Mouse (Mus musculus) kidney, postnatal 0 days (tissue): Measurements from ENCODE around the gene Mier3. TPM values are rescaled to one million over a fixed set of nuclear protein-coding genes. Genes with fewer than 3 reads are reported as not detected.

Experiments used
- ATAC-seq: fragments of 200-750 bp; cut with Nextera tagmentation; replicated peaks from 2 replicates; pipeline ENCODE4 v1.8.0; 2017; ENCODE audit warnings: low read depth, moderate number of reproducible peaks, moderate TSS enrichment, moderate library complexity; ENCODE audit not compliant: low FRiP score
- DNase-seq: peaks from one replicate; pipeline ENCODE4 v3.0.0-alpha.2; 2016; ENCODE audit warnings: low spot score
- H3K27ac ChIP-seq: fragments of 300-500 bp; sonication (generic); 2 replicates; pipeline ENCODE4 v1.5.1; 2014; ENCODE audit warnings: mild to moderate bottlenecking
- H3K27me3 ChIP-seq: fragments of 300-500 bp; sonication (generic); 2 replicates; pipeline ENCODE4 v1.6.1; 2014; ENCODE audit warnings: low read length, mixed read lengths; ENCODE audit not compliant: insufficient read depth
- H3K36me3 ChIP-seq: fragments of 300-500 bp; sonication (generic); 2 replicates; pipeline ENCODE4 v1.6.1; 2014; ENCODE audit warnings: low read length, mixed read lengths; ENCODE audit not compliant: insufficient read depth
- H3K4me1 ChIP-seq: fragments of 300-500 bp; sonication (generic); replicated peaks from 2 replicates; pipeline ENCODE4 v1.6.1; 2014; ENCODE audit warnings: antibody characterized with exemption, low read length, mixed read lengths; ENCODE audit not compliant: insufficient read depth
- H3K4me2 ChIP-seq: fragments of 300-500 bp; sonication (generic); 2 replicates; pipeline ENCODE4 v1.6.1; 2014; ENCODE audit warnings: mild to moderate bottlenecking, low read length, moderate library complexity, mixed read lengths
- H3K4me3 ChIP-seq: fragments of 300-500 bp; sonication (generic); replicated peaks from 2 replicates; pipeline ENCODE4 v1.5.1; 2014; ENCODE audit warnings: low read depth, low read length
- H3K9ac ChIP-seq: fragments of 300-500 bp; sonication (generic); 2 replicates; pipeline ENCODE4 v1.6.1; 2014; ENCODE audit warnings: low read depth, low read length
- H3K9me3 ChIP-seq: fragments of 300-500 bp; sonication (generic); replicated peaks from 2 replicates; pipeline ENCODE4 v1.6.1; 2016; ENCODE audit warnings: low read length, inconsistent platforms, mixed read lengths
- CTCF ChIP-seq: IDR thresholded peaks from 2 replicates; pipeline ENCODE4 v1.5.1; 2016; ENCODE audit warnings: antibody characterized with exemption, low read depth, mild to moderate bottlenecking, moderate library complexity
- WGBS: fragments of 180-500 bp; shearing (Covaris S2); extraction: QIAGEN DNeasy Blood & Tissue Kit; methylation state at CpG from one replicate; pipeline ENCODE4 v1.1.7; 2014; 5-methylcytosine and 5-hydroxymethylcytosine counted together
- polyA plus RNA-seq: library from polyadenylated mRNA; unstranded; fragments of >200 nt; fragmentation: Nextera tagmentation; extraction: Ambion mirVana; gene quantifications from 2 replicates; pipeline ENCODE4 v1.2.1, GENCODE M21; 2015

Mier3 gene
- polyA plus RNA-seq, 1 experiment from 2014 or later = 14.8 TPM

DNA sequence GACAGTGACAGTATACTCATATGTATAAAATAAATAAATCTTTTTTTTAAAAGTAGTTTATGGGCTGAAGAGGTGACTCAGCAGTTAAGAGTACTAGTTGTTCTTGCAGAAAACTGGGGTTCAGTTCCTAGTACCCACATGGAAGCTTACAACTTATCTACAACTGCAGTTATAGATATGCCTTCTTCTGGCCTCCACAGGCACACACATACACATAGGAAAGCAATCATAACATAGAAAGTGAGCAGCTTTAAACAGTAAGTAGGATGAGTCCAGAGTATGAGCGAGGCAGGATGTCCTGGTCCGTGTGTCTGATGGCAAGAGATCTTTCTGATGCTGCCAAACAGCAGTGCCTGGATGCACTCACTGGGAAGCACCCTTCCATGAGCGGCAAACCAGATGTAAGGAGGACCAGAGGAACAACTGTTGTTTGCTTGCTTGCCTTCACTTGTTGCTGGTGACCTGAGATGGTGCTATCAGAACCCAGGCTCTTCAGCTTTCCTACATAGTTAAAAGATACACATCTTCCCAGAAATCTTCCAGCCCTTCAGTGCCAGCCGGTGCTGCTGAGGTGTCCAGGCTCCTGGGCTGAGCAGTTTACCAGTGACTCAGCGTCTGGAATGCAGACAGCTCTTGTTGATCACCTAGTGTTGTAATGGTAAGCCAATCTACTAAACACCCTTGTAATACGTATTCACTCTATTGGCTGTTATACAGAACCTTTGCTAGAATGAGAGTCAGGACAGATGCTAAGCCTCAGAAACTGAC is 63.6 kb downstream of the Mier3 start:
- WGBS = 72% methylated on average over 6 of the region's 6 CpGs
- no peak for DNase-seq
- Histone ChIP-seq H3K27ac (no peak overlapping the region), H3K27me3 (no peaks in the 10 kb centered on the region), H3K4me1 (no peaks in the 10 kb centered on the region), H3K4me3 (no peak overlapping the region), H3K9ac (no peak overlapping the region), H3K4me2 (no peak overlapping the region), H3K36me3 (peaks cover 16% of the 10 kb centered on the region), H3K9me3 (no peaks in the 10 kb centered on the region)
- no peak for TF ChIP-seq CTCF
- no peak for ATAC-seq

DNA sequence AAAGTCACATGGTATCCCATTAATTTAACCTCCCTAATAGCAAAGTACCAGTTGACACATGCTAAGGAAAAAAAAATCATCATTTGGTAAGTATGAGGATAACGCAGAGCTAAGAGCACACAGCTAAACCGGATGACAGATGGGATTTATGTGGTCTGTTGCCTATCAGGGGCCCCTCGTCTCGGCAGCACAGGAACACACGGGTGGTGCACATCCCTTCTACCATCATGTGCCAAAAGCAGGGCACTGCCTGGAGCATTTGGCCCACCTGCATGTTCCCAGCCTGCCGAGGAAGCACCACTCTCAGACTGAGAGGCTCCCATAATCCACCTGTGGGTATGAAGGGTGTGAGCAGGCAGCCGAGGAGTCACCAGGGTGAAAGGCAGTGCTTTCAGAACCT is 64.4 kb downstream of the Mier3 start:
- H3K27me3 ChIP-seq = no peaks in the 10 kb centered on the region
- H3K9me3 ChIP-seq = no peaks in the 10 kb centered on the region
- WGBS = 58% methylated on average over 7 of the region's 7 CpGs
- H3K36me3 ChIP-seq = peaks cover 23% of the 10 kb centered on the region
- H3K4me2 ChIP-seq = no peak overlapping the region
- TF ChIP-seq CTCF = no peak
- 0 out of 2 replicates have a peak, but pooled peaks have one; percentile 36 for ATAC-seq
- no peak overlapping the region for H3K9ac ChIP-seq
- H3K4me1 ChIP-seq = no peaks in the 10 kb centered on the region
- no peak overlapping the region for H3K27ac ChIP-seq
- DNase-seq = no peak
- no peak overlapping the region for H3K4me3 ChIP-seq

DNA sequence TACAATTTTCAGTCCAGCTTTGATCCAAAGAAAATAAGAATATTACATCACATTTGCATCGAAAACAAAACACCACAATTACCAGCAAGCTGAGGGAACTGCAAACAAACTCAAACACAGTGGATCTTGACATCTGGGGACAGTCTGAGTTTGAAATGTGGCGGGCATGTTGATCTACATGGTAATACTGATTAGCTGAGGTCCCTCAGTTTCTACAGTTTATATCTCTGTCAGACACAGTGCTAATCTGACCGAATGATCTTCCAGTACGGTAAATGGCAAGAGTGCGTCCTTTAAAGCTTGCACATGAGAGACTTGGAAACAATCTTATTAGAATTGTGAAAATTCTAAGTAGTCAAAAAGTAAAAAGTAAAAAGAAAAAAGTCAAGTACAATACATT is 66.1 kb downstream of the Mier3 start:
- WGBS = 95% methylated on average over 5 of the region's 5 CpGs
- no peak for TF ChIP-seq CTCF

DNA sequence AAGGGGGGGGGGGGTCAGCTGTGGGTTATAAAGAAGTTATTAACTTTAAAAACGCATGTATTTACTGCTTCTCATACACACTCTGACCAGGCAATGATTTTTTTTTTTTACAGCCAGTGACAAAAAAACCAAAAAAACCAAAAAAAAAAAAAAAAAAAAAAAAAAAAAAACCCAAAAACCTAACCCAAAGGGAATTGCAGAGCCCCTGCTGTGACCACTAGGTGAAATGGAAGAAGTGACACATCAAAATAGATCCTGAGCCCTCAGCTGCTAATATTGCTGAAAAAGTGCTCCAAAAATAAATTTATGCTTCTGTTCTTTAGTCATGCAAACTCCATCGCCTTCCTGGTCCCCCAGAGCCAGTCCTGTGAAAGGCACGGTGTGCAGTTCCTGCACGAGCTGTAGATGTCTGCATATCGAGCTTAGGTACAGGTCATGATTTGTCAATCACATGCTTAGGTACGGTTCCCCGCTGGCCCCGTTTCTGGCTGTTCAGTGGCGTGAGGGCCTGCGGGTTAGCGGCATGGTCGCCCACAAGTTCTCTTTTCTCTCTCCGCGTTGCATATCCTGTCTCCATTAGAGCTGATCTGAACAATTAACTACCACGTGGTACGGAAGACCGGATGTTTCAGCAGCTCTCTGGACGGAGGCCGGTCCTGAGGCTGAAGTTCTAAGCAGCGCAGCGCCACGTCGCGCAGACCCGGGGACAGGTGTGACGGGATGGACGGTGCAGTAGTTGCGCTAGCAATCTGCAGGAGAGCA is 67.7 kb downstream of the Mier3 start:
- Histone ChIP-seq H3K27me3 (no peaks in the 10 kb centered on the region), H3K36me3 (peaks cover 53% of the 10 kb centered on the region), H3K4me2 (no peak overlapping the region), H3K4me3 (no peak overlapping the region), H3K27ac (no peak overlapping the region), H3K9ac (no peak overlapping the region), H3K9me3 (no peaks in the 10 kb centered on the region), H3K4me1 (no peaks in the 10 kb centered on the region)
- WGBS = 90% methylated on average over 28 of the region's 28 CpGs
- DNase-seq = no peak
- no peak for TF ChIP-seq CTCF
- no peak for ATAC-seq

More for the DNA sequence above, 66.1 kb downstream of the Mier3 start:
- Histone ChIP-seq H3K4me3 (no peak overlapping the region), H3K9ac (no peak overlapping the region), H3K27ac (no peak overlapping the region), H3K4me2 (no peak overlapping the region), H3K36me3 (peaks cover 38% of the 10 kb centered on the region), H3K4me1 (no peaks in the 10 kb centered on the region), H3K9me3 (no peaks in the 10 kb centered on the region), H3K27me3 (no peaks in the 10 kb centered on the region)
- ATAC-seq (no peak), DNase-seq (no peak)

DNA sequence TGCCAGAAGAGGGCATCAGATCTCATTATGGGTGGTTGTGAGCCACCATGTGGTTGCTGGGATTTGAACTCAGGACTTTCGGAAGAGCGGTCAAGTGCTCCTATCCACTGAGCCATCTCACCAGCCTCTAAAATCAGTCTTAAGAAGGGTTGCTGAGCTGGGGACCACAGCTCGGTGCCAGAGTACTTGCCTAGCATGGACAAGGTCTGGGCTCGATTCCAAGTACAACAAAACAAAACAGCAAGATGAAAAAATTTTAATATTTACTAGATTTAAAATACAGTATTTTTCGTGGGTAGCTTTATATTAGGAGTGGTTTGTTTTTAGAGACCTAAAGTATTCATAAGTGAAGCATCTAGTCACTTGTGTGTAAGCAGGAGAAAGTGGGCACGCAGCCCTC is 72.5 kb downstream of the Mier3 start:
- H3K9me3 ChIP-seq = no peaks in the 10 kb centered on the region
- no peaks in the 10 kb centered on the region for H3K4me1 ChIP-seq
- H3K9ac ChIP-seq = no peak overlapping the region
- no peak for DNase-seq
- no peak overlapping the region for H3K27ac ChIP-seq
- no peak overlapping the region for H3K4me2 ChIP-seq
- no peak for ATAC-seq
- no peak overlapping the region for H3K4me3 ChIP-seq
- 83% methylated on average over 6 of the region's 6 CpGs for WGBS
- no peaks in the 10 kb centered on the region for H3K27me3 ChIP-seq
- peaks cover 92% of the 10 kb centered on the region for H3K36me3 ChIP-seq
- no peak for TF ChIP-seq CTCF

DNA sequence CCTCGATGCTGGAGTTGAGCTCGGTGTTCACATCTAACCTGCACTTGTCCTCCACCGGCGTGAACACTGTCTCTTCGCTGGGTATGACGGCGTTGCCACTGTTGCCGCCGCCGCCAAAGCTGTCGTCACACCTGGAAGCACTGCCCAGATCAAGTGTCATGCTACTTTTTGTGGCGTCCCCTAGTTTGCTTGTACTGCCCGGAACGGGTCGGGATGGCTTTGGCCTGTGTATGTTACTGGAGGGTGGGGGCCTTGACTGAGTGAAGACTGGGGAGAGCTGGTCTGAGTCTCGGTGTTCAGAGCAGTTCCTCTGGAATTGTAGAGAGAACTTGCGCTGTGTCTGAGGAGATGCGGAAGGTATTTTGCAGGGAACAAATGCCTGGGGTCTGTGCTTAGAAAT is 74.6 kb downstream of the Mier3 start:
- Histone ChIP-seq H3K4me2 (no peak overlapping the region), H3K9ac (no peak overlapping the region), H3K9me3 (no peaks in the 10 kb centered on the region), H3K27me3 (no peaks in the 10 kb centered on the region), H3K27ac (no peak overlapping the region), H3K4me3 (no peak overlapping the region), H3K36me3 (peaks cover 89% of the 10 kb centered on the region), H3K4me1 (no peaks in the 10 kb centered on the region)
- WGBS = 98% methylated on average over 18 of the region's 18 CpGs
- ATAC-seq (no peak), DNase-seq (no peak)
- no peak for TF ChIP-seq CTCF
